Mouse (Mus musculus): ENCODE measurements around the gene Cbx7. TPM values are rescaled to one million over a fixed set of nuclear protein-coding genes. Genes with fewer than 3 reads are reported as not detected.
A peak's percentile ranks its signal among the peaks of the same experiment; 100 is the strongest.

The Cbx7 gene
- total and polyA plus RNA-seq, 3 experiments = 2.9 to 11.1 TPM; not detected in 1

- DNase-seq (ENCODE audit: low read depth, low spot score) = peak; percentile 87
These were observed 87.5 kb downstream of the Cbx7 start for GRCm38 (mm10) chr15:79883352-79883822.

GRCm38 (mm10) chr15:79882623-79883267 is 88.2 kb downstream of the Cbx7 start:
- Histone ChIP-seq H3K9ac (ENCODE audit: control insufficient read depth, low read depth, low read length, poor library complexity, severe bottlenecking) (no peak overlapping the region), H3K79me2 (ENCODE audit: control insufficient read depth, insufficient read depth, low read length, poor library complexity) (no peaks in the 10 kb centered on the region; the same call in 1 of the 2 replicates), H3K36me3 (ENCODE audit: control insufficient read depth in 1 of 2, insufficient read depth in 2 of 2, low read length in 2 of 2) (peaks cover 0 to 7% of the 10 kb centered on the region in 2 experiments; a peak in 1 of 4 replicates), H3K4me1 (ENCODE audit: control insufficient read depth in 1 of 2, insufficient read depth in 2 of 2, low read length in 2 of 2) (peaks cover 3 to 13% of the 10 kb centered on the region in 2 experiments; a peak in 3 of 4 replicates), H3K27ac (ENCODE audit: control insufficient read depth, low read depth, low read length) (no peak overlapping the region), H3K4me3 (ENCODE audit: control insufficient read depth in 1 of 2, insufficient read depth in 1 of 2, low read depth in 2 of 2, low read length in 2 of 2) (no peak overlapping the region), H3K27me3 (ENCODE audit: control insufficient read depth in 1 of 2, insufficient read depth in 2 of 2, low read length in 2 of 2) (no peaks in the 10 kb centered on the region), H3K9me3 (replicated peaks; ENCODE audit: insufficient read depth, low read length) (no peaks in the 10 kb centered on the region)
- DNase-seq (ENCODE audit: low read depth, low spot score) = no peak
- no peak for TF ChIP-seq BHLHE40 (IDR thresholded peaks at IDR 0.05; ENCODE audit: borderline replicate concordance, low read depth, low read length)
- TF ChIP-seq MAZ (IDR thresholded peaks at IDR 0.05; ENCODE audit: low read depth, low read length) = no peak
- TF ChIP-seq MEF2A (IDR thresholded peaks at IDR 0.05; ENCODE audit: extremely low read depth, insufficient replicate concordance, low read depth, low read length, poor library complexity, severe bottlenecking) = no peak
- TF ChIP-seq GABPA (IDR thresholded peaks at IDR 0.05; ENCODE audit: low read depth, low read length) = no peak
- no peak for TF ChIP-seq MAFK (IDR thresholded peaks at IDR 0.05; ENCODE audit: borderline replicate concordance, low read depth, low read length)
- TF ChIP-seq USF1 (IDR thresholded peaks at IDR 0.05; ENCODE audit: low read depth, low read length) = no peak
- no peak for TF ChIP-seq NRF1 (IDR thresholded peaks at IDR 0.05; ENCODE audit: insufficient read depth, low read depth, low read length, poor library complexity, severe bottlenecking)
- TF ChIP-seq ZNF384 (IDR thresholded peaks at IDR 0.05; ENCODE audit: low read depth, low read length) = no peak
- no peak for TF ChIP-seq HCFC1 (IDR thresholded peaks at IDR 0.05; ENCODE audit: low read depth, low read length)
- no peak for TF ChIP-seq EP300 (IDR thresholded peaks at IDR 0.05; ENCODE audit: low read depth in 1 of 2, low read length in 2 of 2)
- no peak for TF ChIP-seq TAL1 (IDR thresholded peaks at IDR 0.05; ENCODE audit: low read length)
- TF ChIP-seq KAT2A (conservative IDR thresholded peaks at IDR 0.05; ENCODE audit: low read depth, low read length) = no peak
- no peak for TF ChIP-seq TBP (IDR thresholded peaks at IDR 0.05; ENCODE audit: low read depth, low read length)
- TF ChIP-seq MYC (IDR thresholded peaks at IDR 0.05; ENCODE audit: low read depth, low read length) = no peak
- TF ChIP-seq GATA1 (IDR thresholded peaks at IDR 0.05; ENCODE audit: low read depth, low read length) = no peak
- no peak for TF ChIP-seq ZMIZ1 (IDR thresholded peaks at IDR 0.05; ENCODE audit: low read depth, low read length)

More at GRCm38 (mm10) chr15:79883352-79883822, 87.5 kb downstream of the Cbx7 start:
- Histone ChIP-seq H3K27me3 (ENCODE audit: control insufficient read depth in 1 of 2, insufficient read depth in 2 of 2, low read length in 2 of 2) (no peaks in the 10 kb centered on the region), H3K79me2 (ENCODE audit: control insufficient read depth, insufficient read depth, low read length, poor library complexity) (no peaks in the 10 kb centered on the region; the same call in 1 of the 2 replicates), H3K9ac (ENCODE audit: control insufficient read depth, low read depth, low read length, poor library complexity, severe bottlenecking) (peak overlapping the region; percentile 87), H3K27ac (ENCODE audit: control insufficient read depth, low read depth, low read length) (peak overlapping the region; percentile 38; the same call in 1 of the 2 replicates), H3K4me1 (ENCODE audit: control insufficient read depth in 1 of 2, insufficient read depth in 2 of 2, low read length in 2 of 2) (peaks cover 3 to 10% of the 10 kb centered on the region in 2 experiments; a peak in 3 of 4 replicates), H3K9me3 (replicated peaks; ENCODE audit: insufficient read depth, low read length) (no peaks in the 10 kb centered on the region), H3K4me3 (ENCODE audit: control insufficient read depth in 1 of 2, insufficient read depth in 1 of 2, low read depth in 2 of 2, low read length in 2 of 2) (peak overlapping the region; percentile 59 to 87), H3K36me3 (ENCODE audit: control insufficient read depth in 1 of 2, insufficient read depth in 2 of 2, low read length in 2 of 2) (peaks cover 0 to 2% of the 10 kb centered on the region in 2 experiments; a peak in 1 of 4 replicates)
- TF ChIP-seq NRF1 (IDR thresholded peaks at IDR 0.05; ENCODE audit: insufficient read depth, low read depth, low read length, poor library complexity, severe bottlenecking) (peak; percentile 79), ZKSCAN1 (IDR thresholded peaks at IDR 0.05; ENCODE audit: low read depth, low read length) (no peak), ZC3H11A (IDR thresholded peaks at IDR 0.05; ENCODE audit: low read depth, low read length) (0 out of 2 replicates have a peak, but pooled peaks have one; percentile 24), HCFC1 (IDR thresholded peaks at IDR 0.05; ENCODE audit: low read depth, low read length) (peak; percentile 46; the same call in 1 of the 2 replicates), JUND (IDR thresholded peaks at IDR 0.05; ENCODE audit: low read depth, low read length) (no peak), RCOR1 (IDR thresholded peaks at IDR 0.05; ENCODE audit: low read depth, low read length) (peak; percentile 73), TCF12 (IDR thresholded peaks at IDR 0.05; ENCODE audit: low read depth, low read length) (peak; percentile 25; the same call in 1 of the 2 replicates), CTCF (IDR thresholded peaks at IDR 0.05 in 2 of 3, conservative IDR thresholded peaks at IDR 0.05 in 1 of 3; ENCODE audit: control insufficient read depth in 1 of 3, insufficient read depth in 1 of 3, low read depth in 2 of 3, low read length in 3 of 3, poor library complexity in 1 of 3, severe bottlenecking in 1 of 3) (peak; percentile 56 to 92 (median 76)), MXI1 (IDR thresholded peaks at IDR 0.05; ENCODE audit: low read depth, low read length) (peak; percentile 57; the same call in 1 of the 2 replicates), RAD21 (IDR thresholded peaks at IDR 0.05; ENCODE audit: low read depth, low read length) (peak; percentile 46), GABPA (IDR thresholded peaks at IDR 0.05; ENCODE audit: low read depth, low read length) (no peak), TBP (IDR thresholded peaks at IDR 0.05; ENCODE audit: low read depth, low read length) (peak; percentile 23; the same call in 1 of the 2 replicates), SMC3 (IDR thresholded peaks at IDR 0.05; ENCODE audit: low read depth, low read length) (peak; percentile 55), BHLHE40 (IDR thresholded peaks at IDR 0.05; ENCODE audit: borderline replicate concordance, low read depth, low read length) (no peak), ZMIZ1 (IDR thresholded peaks at IDR 0.05; ENCODE audit: low read depth, low read length) (peak; percentile 56; the same call in 1 of the 2 replicates), NELFE (IDR thresholded peaks at IDR 0.05; ENCODE audit: low read depth, low read length) (peak; percentile 61), POLR2A (IDR thresholded peaks at IDR 0.05; ENCODE audit: control insufficient read depth in 1 of 2, insufficient read depth in 1 of 2, low read depth in 1 of 2, low read length in 2 of 2, poor library complexity in 1 of 2) (peak; percentile 47 to 80; a peak in 3 of 4 replicates)

Data from MEL (cell line).